Mouse (Mus musculus) limb, embryonic 10.5 days (tissue): Measurements from ENCODE around the gene Plod3. TPM values are rescaled to one million over a fixed set of nuclear protein-coding genes. Genes with fewer than 3 reads are reported as not detected.

Experiments
- DNase-seq: peaks from one replicate; pipeline ENCODE4 v3.0.0-alpha.2; 2017; ENCODE audit warnings: low spot score
- H3K27ac ChIP-seq: fragments of 300-500 bp; sonication (generic); 2 replicates; pipeline ENCODE4 v1.5.1; 2016; ENCODE audit warnings: mild to moderate bottlenecking
- H3K27me3 ChIP-seq: fragments of 300-500 bp; sonication (generic); 2 replicates; pipeline ENCODE4 v1.6.1; 2016; ENCODE audit warnings: low read depth, mild to moderate bottlenecking; ENCODE audit not compliant: poor library complexity, severe bottlenecking
- H3K36me3 ChIP-seq: fragments of 300-500 bp; sonication (generic); 2 replicates; pipeline ENCODE4 v1.6.1; 2016; ENCODE audit warnings: mild to moderate bottlenecking, moderate library complexity
- H3K4me1 ChIP-seq: fragments of 300-500 bp; sonication (generic); 2 replicates; pipeline ENCODE4 v1.6.1; 2016
- H3K4me3 ChIP-seq: fragments of 300-500 bp; sonication (generic); 2 replicates; pipeline ENCODE4 v1.5.1; 2016; ENCODE audit warnings: mild to moderate bottlenecking, moderate library complexity
- H3K9me3 ChIP-seq: fragments of 300-500 bp; sonication (generic); replicated peaks from 2 replicates; pipeline ENCODE4 v1.6.1; 2016; ENCODE audit warnings: mild to moderate bottlenecking
- WGBS: fragments of 180-500 bp; shearing (Covaris S2); methylation state at CpG from one replicate; pipeline ENCODE4 v1.1.7; 2016; 5-methylcytosine and 5-hydroxymethylcytosine counted together
- microRNA counts: library from miRNA; unstranded; fragments of <30 nt; microRNA quantifications from one replicate; lab custom pipeline; 2017
- microRNA-seq: library from miRNA; unstranded; fragments of <30 nt; microRNA quantifications from one replicate; pipeline ENCODE4, GENCODE M21; 2017
- polyA plus RNA-seq: library from polyadenylated mRNA; unstranded; fragments of >200 nt; fragmentation: Nextera tagmentation; extraction: Ambion mirVana; gene quantifications from 2 replicates; pipeline ENCODE4 v1.2.1, GENCODE M21; 2016

Plod3 gene
- polyA plus RNA-seq, 1 experiment from 2014 or later: 40.8 TPM

DNA sequence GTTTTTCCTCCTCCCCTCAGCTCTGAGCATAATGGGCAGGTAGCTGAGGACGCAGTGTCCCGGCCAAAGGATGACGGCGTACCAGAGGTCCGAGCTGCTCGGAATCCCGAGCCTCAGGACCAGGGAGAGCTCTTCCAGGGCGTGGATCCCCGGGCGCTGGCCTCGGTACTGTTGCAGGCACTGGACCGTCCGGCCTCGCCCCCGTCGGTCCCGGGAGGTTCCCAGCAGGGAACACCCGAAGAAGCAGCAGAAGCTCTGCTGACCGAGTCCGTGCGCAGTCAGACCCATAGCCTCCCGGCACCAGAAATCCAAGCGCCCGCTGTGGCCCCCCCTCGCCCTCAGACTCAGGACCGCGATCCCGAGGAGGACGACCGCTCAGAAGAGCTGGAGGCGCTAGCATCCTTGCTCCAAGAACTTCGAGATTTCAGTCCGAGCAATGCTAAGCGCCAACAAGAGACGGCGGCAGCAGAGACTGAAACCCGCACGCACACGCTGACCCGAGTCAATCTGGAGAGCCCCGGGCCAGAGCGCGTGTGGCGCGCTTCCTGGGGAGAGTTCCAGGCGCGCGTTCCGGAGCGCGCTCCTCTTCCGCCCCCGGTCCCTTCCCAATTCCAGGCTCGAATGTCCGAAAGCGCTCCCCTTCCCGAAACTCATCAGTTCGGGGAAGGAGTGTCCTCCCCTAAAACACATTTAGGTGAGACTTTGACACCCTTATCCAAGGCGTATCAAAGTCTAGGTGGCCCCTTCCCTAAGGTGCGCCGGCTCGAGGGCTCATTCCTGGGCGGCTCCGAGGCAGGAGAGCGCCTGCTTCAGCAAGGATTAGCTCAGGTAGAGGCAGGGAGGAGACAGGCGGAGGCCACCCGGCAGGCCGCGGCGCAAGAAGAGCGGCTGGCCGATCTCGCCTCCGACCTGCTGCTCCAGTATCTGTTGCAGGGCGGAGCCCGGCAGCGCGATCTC is 44.5 kb downstream of the Plod3 start:
- Histone ChIP-seq H3K9me3 (no peaks in the 10 kb centered on the region), H3K4me1 (peaks cover 46% of the 10 kb centered on the region), H3K4me3 (peak overlapping the region; percentile 57), H3K27me3 (peaks cover 89% of the 10 kb centered on the region), H3K27ac (no peak overlapping the region), H3K36me3 (peaks cover 15% of the 10 kb centered on the region)
- 1% methylated on average over 78 of the region's 78 CpGs for WGBS
- DNase-seq: peak; percentile 55

DNA sequence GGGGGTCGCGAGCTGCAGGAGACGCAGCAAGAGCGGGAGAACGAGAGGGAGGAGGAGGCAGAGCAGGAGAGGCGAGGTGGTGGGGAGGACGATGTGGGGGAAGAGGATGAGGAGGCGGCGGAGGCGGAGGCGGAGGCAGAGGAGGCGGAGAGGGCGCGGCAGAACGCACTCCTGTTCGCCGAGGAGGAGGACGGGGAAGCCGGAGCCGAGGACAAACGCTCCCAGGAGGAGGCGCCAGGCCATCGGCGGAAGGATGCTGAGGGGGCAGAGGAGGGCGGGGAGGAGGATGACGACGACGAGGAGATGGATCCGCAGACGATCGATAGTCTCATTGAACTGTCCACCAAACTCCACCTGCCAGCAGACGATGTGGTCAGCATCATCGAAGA is 45.2 kb downstream of the Plod3 start:
- peaks cover 82% of the 10 kb centered on the region for H3K27me3 ChIP-seq
- H3K9me3 ChIP-seq: no peaks in the 10 kb centered on the region
- WGBS: under 1% methylated on average over 33 of the region's 33 CpGs
- peaks cover 22% of the 10 kb centered on the region for H3K36me3 ChIP-seq
- H3K4me1 ChIP-seq: peaks cover 46% of the 10 kb centered on the region
- peak overlapping the region; percentile 57 for H3K4me3 ChIP-seq
- peak; percentile 45 for DNase-seq
- no peak overlapping the region for H3K27ac ChIP-seq

DNA sequence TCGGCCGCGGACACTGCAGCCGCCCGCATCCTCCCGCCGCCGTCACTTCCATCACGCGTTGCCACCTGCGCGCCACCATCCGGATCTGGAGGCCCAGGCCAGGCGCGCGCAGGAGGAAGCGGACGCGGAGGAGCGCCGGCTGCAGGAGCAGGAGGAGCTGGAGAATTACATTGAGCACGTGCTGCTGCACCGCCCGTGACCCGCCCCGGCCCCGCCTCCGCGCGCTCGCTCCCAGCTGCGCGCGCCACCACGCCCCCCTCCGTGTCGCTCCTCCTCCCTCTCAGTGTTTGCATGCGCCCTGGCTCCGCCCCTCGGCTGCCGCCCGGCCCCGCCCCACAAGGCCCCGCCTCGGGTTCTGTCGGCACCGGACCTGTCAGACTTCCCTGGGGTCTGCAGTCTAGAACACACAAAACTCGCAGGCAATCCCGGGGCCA is 45.8 kb downstream of the Plod3 start:
- H3K4me1 ChIP-seq: peaks cover 46% of the 10 kb centered on the region
- H3K9me3 ChIP-seq: no peaks in the 10 kb centered on the region
- peak overlapping the region; percentile 38 for H3K27ac ChIP-seq
- H3K4me3 ChIP-seq: peak overlapping the region; percentile 57
- H3K27me3 ChIP-seq: peaks cover 76% of the 10 kb centered on the region
- peaks cover 28% of the 10 kb centered on the region for H3K36me3 ChIP-seq
- DNase-seq: peak; percentile 96
- under 1% methylated on average over 49 of the region's 49 CpGs for WGBS

DNA sequence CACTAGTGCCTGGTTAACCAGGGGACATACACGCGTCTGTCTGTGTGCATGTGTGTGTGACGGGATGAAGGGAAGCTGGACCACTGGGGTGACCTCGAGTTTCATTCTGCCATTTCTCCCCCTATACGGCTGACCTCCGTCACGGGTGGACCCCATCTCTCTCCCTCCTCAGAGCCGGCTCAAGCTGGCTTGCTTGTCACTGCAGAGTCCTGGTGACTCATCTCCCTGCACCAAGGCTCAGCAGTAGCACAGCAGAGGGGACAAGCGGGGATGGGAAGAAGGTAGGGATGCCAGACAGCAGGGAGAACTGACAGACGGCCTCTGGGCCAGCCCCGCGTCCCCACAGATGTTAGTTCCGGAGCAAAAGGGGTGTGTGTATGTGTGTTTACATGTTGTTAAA is 49.4 kb downstream of the Plod3 start:
- 87% methylated on average over 13 of the region's 13 CpGs for WGBS
- Histone ChIP-seq H3K36me3 (peaks cover 62% of the 10 kb centered on the region), H3K4me1 (peaks cover 21% of the 10 kb centered on the region), H3K9me3 (no peaks in the 10 kb centered on the region), H3K27ac (no peak overlapping the region), H3K27me3 (peaks cover 40% of the 10 kb centered on the region), H3K4me3 (no peak overlapping the region)
- DNase-seq: no peak

DNA sequence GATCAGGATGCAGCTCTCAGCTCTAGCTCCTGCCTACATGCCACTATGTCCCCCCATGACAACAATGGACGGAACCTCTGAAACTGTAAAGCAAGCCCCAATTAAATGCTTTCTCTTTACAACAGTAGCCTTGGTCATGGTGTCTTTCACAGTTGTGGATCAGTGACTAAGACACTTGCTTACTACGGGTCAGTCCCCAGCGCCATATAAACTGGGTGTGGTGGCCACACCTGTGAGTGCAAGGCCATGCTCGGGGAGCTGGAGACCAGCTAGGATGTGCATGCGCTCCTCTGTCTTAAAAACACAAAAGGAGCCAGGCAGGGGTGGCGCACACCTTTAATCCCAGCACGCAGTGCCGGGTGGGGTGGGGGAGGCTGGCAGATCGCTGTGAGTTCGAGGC is 52.6 kb downstream of the Plod3 start:
- DNase-seq: no peak
- peaks cover 81% of the 10 kb centered on the region for H3K36me3 ChIP-seq
- WGBS: 90% methylated on average over 10 of the region's 10 CpGs
- no peak overlapping the region for H3K27ac ChIP-seq
- no peaks in the 10 kb centered on the region for H3K4me1 ChIP-seq
- H3K4me3 ChIP-seq: no peak overlapping the region
- peaks cover 8% of the 10 kb centered on the region for H3K27me3 ChIP-seq
- no peaks in the 10 kb centered on the region for H3K9me3 ChIP-seq

DNA sequence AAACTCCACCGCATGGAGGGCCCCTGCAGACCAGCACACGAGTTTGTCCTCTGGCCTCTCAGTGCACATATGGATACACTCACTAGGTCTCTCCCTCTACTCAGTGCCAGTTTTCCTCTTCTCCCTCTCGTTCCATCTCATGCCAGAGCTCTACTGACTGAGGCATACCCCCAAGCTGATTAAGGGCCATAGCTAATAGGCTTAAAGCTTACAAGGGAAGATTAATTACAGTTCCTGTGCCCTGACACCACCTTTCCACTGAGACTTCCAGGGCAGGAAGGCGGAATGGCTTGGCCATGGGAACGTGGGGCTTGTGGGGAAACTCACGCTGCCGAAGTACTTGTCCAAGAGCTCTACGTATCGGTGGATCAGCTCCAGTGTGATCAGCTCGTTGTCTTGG is 54.6 kb downstream of the Plod3 start:
- Histone ChIP-seq H3K9me3 (no peaks in the 10 kb centered on the region), H3K36me3 (peaks cover 65% of the 10 kb centered on the region), H3K27ac (no peak overlapping the region), H3K4me1 (peaks cover 17% of the 10 kb centered on the region), H3K27me3 (no peaks in the 10 kb centered on the region), H3K4me3 (no peak overlapping the region)
- DNase-seq: no peak
- WGBS: 88% methylated on average over 10 of the region's 10 CpGs

DNA sequence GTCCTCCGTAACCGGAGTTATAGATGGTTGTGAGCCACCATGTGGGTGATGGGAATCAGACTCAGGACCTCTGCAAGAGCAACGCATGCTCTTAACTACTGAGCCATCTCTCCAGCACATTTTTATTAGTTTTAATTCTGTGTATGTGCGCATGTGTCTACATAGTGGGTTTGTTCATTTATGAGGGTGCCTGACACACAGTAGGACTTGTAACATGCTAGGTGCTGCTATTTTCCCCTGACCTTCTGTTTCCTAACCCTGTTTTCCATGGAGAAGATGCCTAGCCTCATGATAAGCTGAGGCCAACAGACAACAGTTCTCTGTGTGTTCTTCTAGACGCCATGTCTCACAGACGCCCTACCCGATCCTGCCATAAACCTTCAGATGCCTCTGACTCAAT is 57.2 kb downstream of the Plod3 start:
- WGBS: 96% methylated on average over 7 of the region's 7 CpGs
- no peak for DNase-seq
- H3K27ac ChIP-seq: no peak overlapping the region
- H3K4me1 ChIP-seq: peaks cover 19% of the 10 kb centered on the region
- no peaks in the 10 kb centered on the region for H3K9me3 ChIP-seq
- H3K36me3 ChIP-seq: peaks cover 39% of the 10 kb centered on the region
- no peaks in the 10 kb centered on the region for H3K27me3 ChIP-seq
- no peak overlapping the region for H3K4me3 ChIP-seq

DNA sequence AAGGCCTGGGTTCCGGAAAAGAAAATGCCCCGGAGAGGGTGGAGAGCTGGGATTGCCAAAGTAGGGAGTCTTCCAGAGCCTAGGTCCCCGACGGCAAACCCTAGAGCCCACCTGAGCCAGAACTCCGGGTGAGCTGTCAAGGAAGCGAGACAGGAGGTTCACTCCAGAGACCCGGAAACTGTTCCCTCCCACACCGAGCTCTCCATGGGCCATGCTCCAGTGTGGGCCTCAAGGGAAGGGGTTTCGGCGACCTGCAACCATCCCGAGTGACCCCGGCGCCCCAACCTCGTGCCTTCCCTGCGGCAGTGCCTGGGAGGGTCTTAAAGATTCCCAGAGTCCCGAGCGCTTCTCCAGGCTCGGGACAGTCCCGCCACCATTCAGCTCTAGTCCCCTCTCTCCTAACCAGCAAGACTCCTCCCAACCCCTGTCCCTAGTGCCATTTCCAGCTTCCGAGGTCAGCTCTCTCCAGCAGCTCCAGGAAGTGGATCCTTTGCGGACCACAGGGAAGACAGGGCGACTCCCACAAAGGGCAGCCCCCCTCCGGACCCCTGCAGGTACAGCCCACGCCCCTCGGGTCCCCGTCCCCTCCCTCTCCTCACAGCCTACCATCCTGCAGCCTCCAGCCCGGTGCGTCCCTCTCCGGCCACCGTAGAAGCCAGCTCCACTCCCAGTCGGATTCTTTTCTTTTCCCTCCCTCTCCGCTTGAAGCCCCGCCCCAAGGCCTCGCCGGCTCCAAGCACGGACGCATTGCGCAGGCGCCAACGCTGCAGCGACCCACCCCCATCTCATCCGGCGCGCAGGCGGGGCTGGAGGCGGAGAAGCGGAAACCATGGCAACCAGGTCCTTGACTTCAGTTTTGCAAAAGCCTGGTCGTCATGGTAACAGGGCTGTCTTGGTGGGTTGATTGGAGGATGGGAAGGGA is 58.8 kb downstream of the Plod3 start, which contains the start of gene Ap1s1:
Gene Ap1s1 (minus strand): TSS at position 734 of the 922 bp plus-strand sequence.
- Histone ChIP-seq H3K4me3 (peak within 1 kb of the TSS; percentile 70), H3K9me3 (no peaks in the 10 kb centered on the region), H3K4me1 (peaks cover 19% of the 10 kb centered on the region), H3K27me3 (no peaks in the 10 kb centered on the region), H3K27ac (peak within 1 kb of the TSS; percentile 92), H3K36me3 (peaks cover 23% of the 10 kb centered on the region)
- 1% methylated on average over 48 of the region's 48 CpGs for WGBS
- peak; percentile 99 for DNase-seq

MicroRNAs encoded within 50 kb of the gene (microRNA counts, 519-probe panel; counts per million panel counts)
- microRNA mmu-miR-702 (lab: Ali Mortazavi, UCI): 684 counts per million, percentile 72 among the panel's probes with 10 or more counts

Small RNAs within 50 kb of the gene (microRNA-seq; reads per million reads assigned to microRNA genes)
- gene Mir702: 114 reads per million, percentile 50 among the genes with 10 or more reads in this experiment

Other genes starting within 250 kb of the Plod3 start
- 128 TPM in 2 replicates for gene Col26a1, start 103.8 kb upstream of the Plod3 start, polyA plus RNA-seq
- gene Ift22, start 78.9 kb upstream of the Plod3 start, polyA plus RNA-seq: 73.6 and 84.0 TPM in 2 replicates
- gene Fis1, start 33.7 kb upstream of the Plod3 start, polyA plus RNA-seq: 262 and 277 TPM in 2 replicates
- 0.13 and 0.39 TPM in 2 replicates for gene Cldn15, start 20.4 kb upstream of the Plod3 start, polyA plus RNA-seq
- gene Znhit1, start 1.0 kb downstream of the Plod3 start, polyA plus RNA-seq: 116 and 119 TPM in 2 replicates
- gene Vgf, start 39.4 kb downstream of the Plod3 start, polyA plus RNA-seq: 0.16 TPM in 1 of 2 replicates, not detected in the other
- gene Ap1s1, start 59.1 kb downstream of the Plod3 start, polyA plus RNA-seq: 155 and 170 TPM in 2 replicates
- gene Serpine1, start 85.2 kb downstream of the Plod3 start, polyA plus RNA-seq: 0.36 and 0.39 TPM in 2 replicates
- gene Trim56, start 129.2 kb downstream of the Plod3 start, polyA plus RNA-seq: 5.6 and 7.0 TPM in 2 replicates
- gene Muc3, start 162.3 kb downstream of the Plod3 start, polyA plus RNA-seq: not detected in 2 replicates
- not detected in 2 replicates for gene Muc3a, start 225.4 kb downstream of the Plod3 start, polyA plus RNA-seq